ENCODE assay signal across 8 mouse cellular contexts in the genomic region with DNA sequence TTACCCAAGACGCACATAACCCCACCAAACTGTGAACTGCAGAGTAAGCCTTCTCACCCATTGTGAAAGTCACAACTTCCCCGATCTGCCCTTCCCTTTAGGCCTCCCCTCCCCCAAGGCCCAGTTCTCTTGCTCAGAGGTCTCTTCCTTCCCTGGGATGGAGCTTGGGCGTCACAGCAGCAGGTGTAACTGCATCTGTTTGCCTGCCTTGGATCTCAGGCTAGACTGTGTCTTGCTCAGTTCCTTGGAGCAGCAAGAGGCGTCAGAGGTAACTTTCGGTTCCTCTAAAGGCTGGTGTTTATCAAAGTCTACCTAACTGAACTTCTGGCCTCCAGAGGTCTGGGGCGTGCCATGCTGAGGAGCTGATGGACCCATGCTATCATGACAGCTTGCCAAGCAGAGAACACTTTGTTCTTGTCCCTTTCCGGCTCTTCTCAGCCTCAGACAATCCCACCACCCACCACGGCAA. TPM values are rescaled to one million over a fixed set of nuclear protein-coding genes. Genes with fewer than 3 reads are reported as not detected.
DNase-seq lines count a peak whose midpoint lies in the region; ATAC-seq lines count a peak whose summit lies in the region.

No protein-coding gene starts in this region.

- 57% methylated on average over 8 of the region's 8 CpGs for WGBS in lung, embryonic 15.5 days
- WGBS in hindbrain, embryonic 11.5 days: 84% methylated on average over 8 of the region's 8 CpGs

- H3K9me3 ChIP-seq in lung, embryonic 15.5 days: no peaks in the 10 kb centered on the region
- no peaks in the 10 kb centered on the region for H3K9me3 ChIP-seq in hindbrain, embryonic 11.5 days (ENCODE audit: control insufficient read depth, low read length)

- H3K36me3 ChIP-seq in lung, embryonic 15.5 days: no peaks in the 10 kb centered on the region
- no peaks in the 10 kb centered on the region for H3K36me3 ChIP-seq in hindbrain, embryonic 11.5 days (ENCODE audit: control insufficient read depth, insufficient read depth, low read length)

- 0 out of 2 replicates have a peak overlapping the region, but pooled peaks have one; percentile 11 for H3K27ac ChIP-seq in lung, embryonic 15.5 days
- H3K27ac ChIP-seq in hindbrain, embryonic 11.5 days (ENCODE audit: low read depth, low read length): no peak overlapping the region

- no peak overlapping the region for H3K9ac ChIP-seq in lung, embryonic 15.5 days
- H3K9ac ChIP-seq in hindbrain, embryonic 11.5 days (ENCODE audit: low read depth, low read length): no peak overlapping the region

- H3K4me2 ChIP-seq in lung, embryonic 15.5 days: no peak overlapping the region
- no peak overlapping the region for H3K4me2 ChIP-seq in hindbrain, embryonic 11.5 days (replicated peaks; ENCODE audit: low read depth, low read length)

- H3K4me3 ChIP-seq in lung, embryonic 15.5 days: no peak overlapping the region
- no peak overlapping the region for H3K4me3 ChIP-seq in hindbrain, embryonic 11.5 days (ENCODE audit: low read depth, low read length)

- DNase-seq in CD4-positive, CD25-positive, alpha-beta regulatory T cell, adult 2 months (ENCODE audit: low read depth, low spot score): peak; percentile 54
- DNase-seq in spleen, postnatal 36 days (ENCODE audit: low spot score in 2 of 2): peak; percentile 87 to 88
- DNase-seq in ovary, adult 18-20 months (ENCODE audit: low spot score): no peak
- DNase-seq in cerebellum, adult 11 months: no peak
- DNase-seq in hindbrain, embryonic 11.5 days (ENCODE audit: low spot score): no peak

- no peaks in the 10 kb centered on the region for H3K27me3 ChIP-seq in lung, embryonic 15.5 days
- no peaks in the 10 kb centered on the region for H3K27me3 ChIP-seq in hindbrain, embryonic 11.5 days (ENCODE audit: control insufficient read depth, insufficient read depth, low read length)

- no peaks in the 10 kb centered on the region for H3K4me1 ChIP-seq in lung, embryonic 15.5 days
- H3K4me1 ChIP-seq in hindbrain, embryonic 11.5 days (replicated peaks; ENCODE audit: control insufficient read depth, insufficient read depth, low read length): no peaks in the 10 kb centered on the region

- ATAC-seq in activated CD4-positive, CD25-positive, alpha-beta regulatory T cell, adult 4 months: peak; percentile 58
- ATAC-seq in inflammation-experienced regulatory T-cells, adult 6 months: peak; percentile 62
- ATAC-seq in lung, embryonic 15.5 days (ENCODE audit: borderline replicate concordance, extremely low read depth, low FRiP score, low TSS enrichment): 0 out of 2 replicates have a peak, but pooled peaks have one; percentile 14
- no peak for ATAC-seq in hindbrain, embryonic 11.5 days (ENCODE audit: low FRiP score)

RNA-seq across cellular contexts. Expression of a gene that starts 30.5 kb away (rescaled TPM):
- polyA plus RNA-seq in activated CD4-positive, CD25-positive, alpha-beta regulatory T cell, adult 4 months (2017; shearing (Covaris generic)): 100 to 1,000 TPM; 125 to 127 TPM
- polyA plus RNA-seq in inflammation-experienced regulatory T-cells, adult 6 months (2017; shearing (Covaris generic)): 100 to 1,000 TPM; 124 to 158 (median 135) TPM
- polyA plus RNA-seq in lung, embryonic 15.5 days (2015; fragmentation: Nextera tagmentation; extraction: Ambion mirVana): 8.7 and 11.8 TPM in 2 replicates
- 3.7 and 4.2 TPM in 2 replicates for polyA plus RNA-seq in hindbrain, embryonic 11.5 days (2014; fragmentation: Nextera tagmentation; extraction: Ambion mirVana)

Comparison
In these comparisons a context has a peak if more than half of its experiments do, and no peak if none do; other contexts are left out.
1. DNase-seq: peak in CD4-positive, CD25-positive, alpha-beta regulatory T cell, adult 2 months (single experiment) and spleen, postnatal 36 days (2 of 2); none in ovary, adult 18-20 months (single experiment), cerebellum, adult 11 months (single experiment) and hindbrain, embryonic 11.5 days (single experiment).